Mouse (Mus musculus): ENCODE results near the gene Csrnp1. TPM values are rescaled to one million over a fixed set of nuclear protein-coding genes. Genes with fewer than 3 reads are reported as not detected.

Csrnp1 gene
- polyA plus RNA-seq, 1 experiment from 2014 or later: 0.62 TPM

GRCm38 (mm10) chr9:119939646-119940045 lies 44.8 kb downstream of the Csrnp1 start:
- H3K9ac ChIP-seq (ENCODE audit: low read depth, low read length): no peak overlapping the region
- H3K4me2 ChIP-seq (replicated peaks; ENCODE audit: low read depth, low read length): no peak overlapping the region
- no peaks in the 10 kb centered on the region for H3K27me3 ChIP-seq (ENCODE audit: control insufficient read depth, insufficient read depth, low read length)
- no peaks in the 10 kb centered on the region for H3K36me3 ChIP-seq (ENCODE audit: control insufficient read depth, insufficient read depth, low read length)
- H3K4me1 ChIP-seq (replicated peaks; ENCODE audit: control insufficient read depth, insufficient read depth, low read length): no peaks in the 10 kb centered on the region
- no peak for ATAC-seq (ENCODE audit: low FRiP score)
- 73% methylated on average over 10 of the region's 10 CpGs for WGBS
- DNase-seq (ENCODE audit: low spot score): no peak
- H3K9me3 ChIP-seq (ENCODE audit: control insufficient read depth, low read length): no peaks in the 10 kb centered on the region
- no peak overlapping the region for H3K27ac ChIP-seq (ENCODE audit: low read depth, low read length)
- no peak overlapping the region for H3K4me3 ChIP-seq (ENCODE audit: low read depth, low read length)

- Histone ChIP-seq H3K9ac (ENCODE audit: low read depth, low read length) (no peak overlapping the region), H3K36me3 (ENCODE audit: control insufficient read depth, insufficient read depth, low read length) (no peaks in the 10 kb centered on the region), H3K9me3 (ENCODE audit: control insufficient read depth, low read length) (no peaks in the 10 kb centered on the region), H3K27me3 (ENCODE audit: control insufficient read depth, insufficient read depth, low read length) (no peaks in the 10 kb centered on the region), H3K4me1 (replicated peaks; ENCODE audit: control insufficient read depth, insufficient read depth, low read length) (no peaks in the 10 kb centered on the region), H3K4me3 (ENCODE audit: low read depth, low read length) (no peak overlapping the region), H3K27ac (ENCODE audit: low read depth, low read length) (no peak overlapping the region), H3K4me2 (replicated peaks; ENCODE audit: low read depth, low read length) (no peak overlapping the region)
- WGBS: 89% methylated on average over 4 of the region's 4 CpGs
- DNase-seq (ENCODE audit: low spot score): no peak
- no peak for ATAC-seq (ENCODE audit: low FRiP score)
These were observed 46.0 kb downstream of the Csrnp1 start for GRCm38 (mm10) chr9:119938496-119938895.

GRCm38 (mm10) chr9:119937005-119937773 lies 47.3 kb downstream of the Csrnp1 start, which contains the start of the genes Gorasp1 and Ttc21a:
TSS of gene Gorasp1 (minus strand) at chr9:119937565.
TSS of gene Ttc21a (plus strand) at chr9:119937606.
- no peaks in the 10 kb centered on the region for H3K9me3 ChIP-seq (ENCODE audit: control insufficient read depth, low read length)
- H3K4me1 ChIP-seq (replicated peaks; ENCODE audit: control insufficient read depth, insufficient read depth, low read length): no peaks in the 10 kb centered on the region
- peak within 1 kb of the TSS; percentile 86 for H3K4me2 ChIP-seq (replicated peaks; ENCODE audit: low read depth, low read length)
- H3K27ac ChIP-seq (ENCODE audit: low read depth, low read length): peak within 1 kb of the TSS; percentile 63; the same call in 1 of the 2 replicates
- ATAC-seq (ENCODE audit: low FRiP score) (peak; percentile 96), DNase-seq (ENCODE audit: low spot score) (peak; percentile 97)
- no peaks in the 10 kb centered on the region for H3K27me3 ChIP-seq (ENCODE audit: control insufficient read depth, insufficient read depth, low read length)
- no peaks in the 10 kb centered on the region for H3K36me3 ChIP-seq (ENCODE audit: control insufficient read depth, insufficient read depth, low read length)
- 5% methylated on average over 40 of the region's 40 CpGs for WGBS
- H3K4me3 ChIP-seq (ENCODE audit: low read depth, low read length): peak within 1 kb of the TSS; percentile 68
- H3K9ac ChIP-seq (ENCODE audit: low read depth, low read length): peak within 1 kb of the TSS; percentile 86

- H3K36me3 ChIP-seq (ENCODE audit: control insufficient read depth, insufficient read depth, low read length): peaks cover 2% of the 10 kb centered on the region; the same call in 1 of the 2 replicates
- ATAC-seq (ENCODE audit: low FRiP score) (no peak), DNase-seq (ENCODE audit: low spot score) (no peak)
- H3K27ac ChIP-seq (ENCODE audit: low read depth, low read length): no peak overlapping the region
- no peak overlapping the region for H3K4me3 ChIP-seq (ENCODE audit: low read depth, low read length)
- no peaks in the 10 kb centered on the region for H3K9me3 ChIP-seq (ENCODE audit: control insufficient read depth, low read length)
- no peaks in the 10 kb centered on the region for H3K4me1 ChIP-seq (replicated peaks; ENCODE audit: control insufficient read depth, insufficient read depth, low read length)
- no peak overlapping the region for H3K4me2 ChIP-seq (replicated peaks; ENCODE audit: low read depth, low read length)
- H3K27me3 ChIP-seq (ENCODE audit: control insufficient read depth, insufficient read depth, low read length): no peaks in the 10 kb centered on the region
- H3K9ac ChIP-seq (ENCODE audit: low read depth, low read length): no peak overlapping the region
- over 99% methylated on average over 6 of the region's 6 CpGs for WGBS
These were observed 50.8 kb downstream of the Csrnp1 start for GRCm38 (mm10) chr9:119933675-119934074.

GRCm38 (mm10) chr9:119932358-119932757 lies 52.1 kb downstream of the Csrnp1 start:
- DNase-seq (ENCODE audit: low spot score): no peak
- no peak for ATAC-seq (ENCODE audit: low FRiP score)
- Histone ChIP-seq H3K4me3 (ENCODE audit: low read depth, low read length) (no peak overlapping the region), H3K36me3 (ENCODE audit: control insufficient read depth, insufficient read depth, low read length) (peaks cover 2% of the 10 kb centered on the region; the same call in 1 of the 2 replicates), H3K9ac (ENCODE audit: low read depth, low read length) (no peak overlapping the region), H3K27me3 (ENCODE audit: control insufficient read depth, insufficient read depth, low read length) (no peaks in the 10 kb centered on the region), H3K27ac (ENCODE audit: low read depth, low read length) (no peak overlapping the region), H3K9me3 (ENCODE audit: control insufficient read depth, low read length) (no peaks in the 10 kb centered on the region), H3K4me1 (replicated peaks; ENCODE audit: control insufficient read depth, insufficient read depth, low read length) (no peaks in the 10 kb centered on the region), H3K4me2 (replicated peaks; ENCODE audit: low read depth, low read length) (no peak overlapping the region)
- 94% methylated on average over 12 of the region's 12 CpGs for WGBS

- Histone ChIP-seq H3K27ac (ENCODE audit: low read depth, low read length) (no peak overlapping the region), H3K4me3 (ENCODE audit: low read depth, low read length) (no peak overlapping the region), H3K9ac (ENCODE audit: low read depth, low read length) (no peak overlapping the region), H3K4me2 (replicated peaks; ENCODE audit: low read depth, low read length) (no peak overlapping the region), H3K27me3 (ENCODE audit: control insufficient read depth, insufficient read depth, low read length) (no peaks in the 10 kb centered on the region), H3K36me3 (ENCODE audit: control insufficient read depth, insufficient read depth, low read length) (peaks cover 9% of the 10 kb centered on the region; the same call in 1 of the 2 replicates), H3K4me1 (replicated peaks; ENCODE audit: control insufficient read depth, insufficient read depth, low read length) (no peaks in the 10 kb centered on the region), H3K9me3 (ENCODE audit: control insufficient read depth, low read length) (no peaks in the 10 kb centered on the region)
- ATAC-seq (ENCODE audit: low FRiP score) (no peak), DNase-seq (ENCODE audit: low spot score) (no peak)
- WGBS: 84% methylated on average over 5 of the region's 5 CpGs
These were observed 58.0 kb downstream of the Csrnp1 start for GRCm38 (mm10) chr9:119926497-119926896.

- Histone ChIP-seq H3K9me3 (ENCODE audit: control insufficient read depth, low read length) (no peaks in the 10 kb centered on the region), H3K27ac (ENCODE audit: low read depth, low read length) (no peak overlapping the region), H3K36me3 (ENCODE audit: control insufficient read depth, insufficient read depth, low read length) (peaks cover 9% of the 10 kb centered on the region; the same call in 1 of the 2 replicates), H3K4me1 (replicated peaks; ENCODE audit: control insufficient read depth, insufficient read depth, low read length) (no peaks in the 10 kb centered on the region), H3K4me2 (replicated peaks; ENCODE audit: low read depth, low read length) (no peak overlapping the region), H3K9ac (ENCODE audit: low read depth, low read length) (no peak overlapping the region), H3K27me3 (ENCODE audit: control insufficient read depth, insufficient read depth, low read length) (no peaks in the 10 kb centered on the region), H3K4me3 (ENCODE audit: low read depth, low read length) (no peak overlapping the region)
- DNase-seq (ENCODE audit: low spot score): no peak
- no peak for ATAC-seq (ENCODE audit: low FRiP score)
- WGBS: 84% methylated on average over 8 of the region's 8 CpGs
These were observed 58.7 kb downstream of the Csrnp1 start for GRCm38 (mm10) chr9:119925729-119926128.

- no peak overlapping the region for H3K27ac ChIP-seq (ENCODE audit: low read depth, low read length)
- H3K4me3 ChIP-seq (ENCODE audit: low read depth, low read length): no peak overlapping the region
- H3K36me3 ChIP-seq (ENCODE audit: control insufficient read depth, insufficient read depth, low read length): peaks cover 9% of the 10 kb centered on the region; the same call in 1 of the 2 replicates
- 95% methylated on average over 16 of the region's 16 CpGs for WGBS
- H3K9ac ChIP-seq (ENCODE audit: low read depth, low read length): no peak overlapping the region
- no peak overlapping the region for H3K4me2 ChIP-seq (replicated peaks; ENCODE audit: low read depth, low read length)
- no peaks in the 10 kb centered on the region for H3K4me1 ChIP-seq (replicated peaks; ENCODE audit: control insufficient read depth, insufficient read depth, low read length)
- ATAC-seq (ENCODE audit: low FRiP score) (no peak), DNase-seq (ENCODE audit: low spot score) (no peak)
- H3K9me3 ChIP-seq (ENCODE audit: control insufficient read depth, low read length): no peaks in the 10 kb centered on the region
- no peaks in the 10 kb centered on the region for H3K27me3 ChIP-seq (ENCODE audit: control insufficient read depth, insufficient read depth, low read length)
These were observed 59.3 kb downstream of the Csrnp1 start for GRCm38 (mm10) chr9:119925120-119925657.

GRCm38 (mm10) chr9:119923462-119923861 lies 61.0 kb downstream of the Csrnp1 start:
- 95% methylated on average over 4 of the region's 4 CpGs for WGBS
- H3K36me3 ChIP-seq (ENCODE audit: control insufficient read depth, insufficient read depth, low read length): peaks cover 11% of the 10 kb centered on the region; the same call in 1 of the 2 replicates
- H3K27ac ChIP-seq (ENCODE audit: low read depth, low read length): no peak overlapping the region
- no peak overlapping the region for H3K9ac ChIP-seq (ENCODE audit: low read depth, low read length)
- no peak overlapping the region for H3K4me2 ChIP-seq (replicated peaks; ENCODE audit: low read depth, low read length)
- H3K4me1 ChIP-seq (replicated peaks; ENCODE audit: control insufficient read depth, insufficient read depth, low read length): no peaks in the 10 kb centered on the region
- DNase-seq (ENCODE audit: low spot score): no peak
- ATAC-seq (ENCODE audit: low FRiP score): no peak
- H3K9me3 ChIP-seq (ENCODE audit: control insufficient read depth, low read length): no peaks in the 10 kb centered on the region
- H3K4me3 ChIP-seq (ENCODE audit: low read depth, low read length): no peak overlapping the region
- H3K27me3 ChIP-seq (ENCODE audit: control insufficient read depth, insufficient read depth, low read length): no peaks in the 10 kb centered on the region
